Mouse (Mus musculus): ENCODE data around the gene Mrps27.

Mrps27 gene

GRCm38 (mm10) chr13:99387901-99388811, 43.6 kb downstream of the Mrps27 start:
- DNase-seq (ENCODE audit: low spot score in 2 of 2): no peak

GRCm38 (mm10) chr13:99391417-99391816, 46.8 kb downstream of the Mrps27 start:
- DNase-seq (ENCODE audit: low spot score in 2 of 2): no peak

GRCm38 (mm10) chr13:99393128-99393527, 48.5 kb downstream of the Mrps27 start:
- no peak for DNase-seq (ENCODE audit: low spot score in 2 of 2)

- no peak for DNase-seq (ENCODE audit: low spot score in 2 of 2)
Measured at GRCm38 (mm10) chr13:99394694-99395093, 50.1 kb downstream of the Mrps27 start.

- DNase-seq (ENCODE audit: low spot score in 2 of 2): no peak
Measured at GRCm38 (mm10) chr13:99395531-99395930, 50.9 kb downstream of the Mrps27 start.

- no peak for DNase-seq (ENCODE audit: low spot score in 2 of 2)
Measured at GRCm38 (mm10) chr13:99397228-99397627, 52.6 kb downstream of the Mrps27 start.

- DNase-seq (ENCODE audit: low spot score in 2 of 2): no peak
Measured at GRCm38 (mm10) chr13:99398149-99398701, 53.6 kb downstream of the Mrps27 start.

- DNase-seq (ENCODE audit: low spot score in 2 of 2): no peak
Measured at GRCm38 (mm10) chr13:99399373-99399772, 54.8 kb downstream of the Mrps27 start.

GRCm38 (mm10) chr13:99409216-99409615, 64.6 kb downstream of the Mrps27 start:
- no peak for DNase-seq (ENCODE audit: low spot score in 2 of 2)

GRCm38 (mm10) chr13:99410611-99411515, 66.3 kb downstream of the Mrps27 start:
- DNase-seq (ENCODE audit: low spot score in 2 of 2): no peak

- no peak for DNase-seq (ENCODE audit: low spot score in 2 of 2)
Measured at GRCm38 (mm10) chr13:99411761-99412160, 67.2 kb downstream of the Mrps27 start.

- no peak for DNase-seq (ENCODE audit: low spot score in 2 of 2)
Measured at GRCm38 (mm10) chr13:99412477-99413080, 68.0 kb downstream of the Mrps27 start.

- DNase-seq (ENCODE audit: low spot score in 2 of 2): no peak
Measured at GRCm38 (mm10) chr13:99413481-99414351, 69.1 kb downstream of the Mrps27 start.

- DNase-seq (ENCODE audit: low spot score in 2 of 2): no peak
Measured at GRCm38 (mm10) chr13:99414352-99414742, 69.8 kb downstream of the Mrps27 start.

- no peak for DNase-seq (ENCODE audit: low spot score in 2 of 2)
Measured at GRCm38 (mm10) chr13:99416601-99417000, 72.0 kb downstream of the Mrps27 start.

- no peak for DNase-seq (ENCODE audit: low spot score in 2 of 2)
Measured at GRCm38 (mm10) chr13:99423581-99423980, 79.0 kb downstream of the Mrps27 start.

GRCm38 (mm10) chr13:99433068-99434008, 88.8 kb downstream of the Mrps27 start:
- no peak for DNase-seq (ENCODE audit: low spot score in 2 of 2)

- DNase-seq (ENCODE audit: low spot score in 2 of 2): no peak
Measured at GRCm38 (mm10) chr13:99434494-99434893, 89.9 kb downstream of the Mrps27 start.

GRCm38 (mm10) chr13:99437051-99437450, 92.5 kb downstream of the Mrps27 start:
- no peak for DNase-seq (ENCODE audit: low spot score in 2 of 2)

- no peak for DNase-seq (ENCODE audit: low spot score in 2 of 2)
Measured at GRCm38 (mm10) chr13:99439357-99439756, 94.8 kb downstream of the Mrps27 start.
